Mouse (Mus musculus) lung, adult 2 months (tissue): ENCODE results near the gene Slc34a1. TPM values are rescaled to one million over a fixed set of nuclear protein-coding genes. Genes with fewer than 3 reads are reported as not detected.
A peak's percentile ranks its signal among the peaks of the same experiment; 100 is the strongest.

Source experiments
- DNase-seq: peaks from one replicate; pipeline ENCODE4 v3.0.0; 2022
- H3K4me1 ChIP-seq: fragments of 200-500 bp; 2 replicates; pipeline ENCODE4 v1.6.1; 2011; ENCODE audit warnings: low read length; ENCODE audit not compliant: control insufficient read depth, insufficient read depth
- H3K4me3 ChIP-seq: fragments of 200-500 bp; replicated peaks from 2 replicates; pipeline ENCODE3; 2011; ENCODE audit warnings: low read depth, mild to moderate bottlenecking, control low read depth, low read length; ENCODE audit errors: extremely low read depth
- CTCF ChIP-seq: fragments of 200-500 bp; IDR thresholded peaks from 2 replicates; pipeline ENCODE4 v1.5.1; 2011; ENCODE audit warnings: mild to moderate bottlenecking, low read length, control low read depth; ENCODE audit not compliant: insufficient read depth
- POLR2A ChIP-seq: fragments of 200-500 bp; IDR thresholded peaks from 2 replicates; pipeline ENCODE4 v1.6.1; 2011; ENCODE audit warnings: low read depth, mild to moderate bottlenecking, control low read depth, low read length, borderline replicate concordance; ENCODE audit errors: extremely low read depth
- WGBS: fragments of 180-500 bp; shearing (Covaris S2); methylation state at CpG from one replicate; pipeline ENCODE4 v1.1.7; 2018; 5-methylcytosine and 5-hydroxymethylcytosine counted together
- polyA plus RNA-seq: library from polyadenylated mRNA; depleted of rRNA; stranded (reverse); fragments of >200 nt; gene quantifications from 2 replicates; pipeline ENCODE4 v1.2.3, GENCODE M21; 2012; rRNA removed

The Slc34a1 gene
- 0.28 and 1.7 TPM in 2 replicates for polyA plus RNA-seq

GRCm38 (mm10) chr13:55398088-55398487, at the start of gene Slc34a1:
TSS of gene Slc34a1 (plus strand) at chr13:55398187.
- H3K4me3 ChIP-seq = no peak within 1 kb of the TSS
- WGBS = 65% methylated on average over 1 of the region's 1 CpGs
- no peak for DNase-seq
- no peak for TF ChIP-seq CTCF
- no peak for TF ChIP-seq POLR2A
- no peaks in the 10 kb centered on the region for H3K4me1 ChIP-seq

- Histone ChIP-seq H3K4me1 (no peaks in the 10 kb centered on the region; the same call in 1 of the 2 replicates), H3K4me3 (no peak overlapping the region)
- DNase-seq = no peak
- TF ChIP-seq CTCF (no peak), POLR2A (no peak)
Observed at GRCm38 (mm10) chr13:55361145-55361544, 36.8 kb upstream of the Slc34a1 start.

- no peak for DNase-seq
- under 1% methylated on average over 32 of the region's 32 CpGs for WGBS
- Histone ChIP-seq H3K4me1 (no peaks in the 10 kb centered on the region; the same call in 1 of the 2 replicates), H3K4me3 (peak overlapping the region; percentile 94)
- TF ChIP-seq CTCF (no peak), POLR2A (no peak)
Observed at GRCm38 (mm10) chr13:55361974-55362452, 36.0 kb upstream of the Slc34a1 start.

- TF ChIP-seq CTCF (no peak), POLR2A (peak; percentile 65; the same call in 1 of the 2 replicates)
- WGBS = under 1% methylated on average over 35 of the region's 35 CpGs
- peak within 1 kb of the TSS; percentile 94 for H3K4me3 ChIP-seq
- DNase-seq = peak; percentile 96
- H3K4me1 ChIP-seq = no peaks in the 10 kb centered on the region; the same call in 1 of the 2 replicates
Observed at GRCm38 (mm10) chr13:55362453-55363060, 35.4 kb upstream of the Slc34a1 start, which contains the start of gene Lman2. TSS of gene Lman2 (minus strand) at chr13:55362783.

DNA sequence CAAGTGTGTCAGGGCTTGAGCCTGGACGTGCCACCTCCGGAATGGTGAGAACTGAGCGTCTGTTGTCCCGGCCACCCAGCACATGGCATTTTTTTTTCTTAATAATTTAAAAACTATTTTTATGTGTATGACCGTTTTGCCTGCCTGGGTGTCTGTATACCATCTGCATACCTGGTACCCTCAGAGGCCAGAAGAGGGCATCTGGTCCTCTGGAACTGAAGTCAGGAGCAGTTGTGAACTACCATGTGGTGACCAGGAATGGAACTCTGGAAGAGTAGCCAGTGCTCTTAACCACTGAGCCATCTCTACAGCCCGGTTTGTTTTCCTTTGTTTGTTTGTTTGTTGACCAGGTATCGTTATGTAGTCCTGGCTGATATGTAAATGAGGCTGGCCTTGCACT, 29.6 kb upstream of the Slc34a1 start:
- no peak for DNase-seq
- WGBS = 66% methylated on average over 7 of the region's 7 CpGs
- H3K4me1 ChIP-seq = no peaks in the 10 kb centered on the region
- no peak overlapping the region for H3K4me3 ChIP-seq
- TF ChIP-seq CTCF (no peak), POLR2A (no peak)

GRCm38 (mm10) chr13:55369531-55370114, 28.4 kb upstream of the Slc34a1 start, which contains the start of gene Rgs14:
TSS of gene Rgs14 (plus strand) at chr13:55369732.
- no peaks in the 10 kb centered on the region for H3K4me1 ChIP-seq
- TF ChIP-seq CTCF (no peak), POLR2A (no peak)
- 17% methylated on average over 13 of the region's 13 CpGs for WGBS
- peak within 1 kb of the TSS; percentile 35 for H3K4me3 ChIP-seq
- DNase-seq = peak; percentile 14

- 23% methylated on average over 3 of the region's 3 CpGs for WGBS
- no peak for DNase-seq
- TF ChIP-seq POLR2A = no peak
- TF ChIP-seq CTCF = no peak
- peak overlapping the region; percentile 35 for H3K4me3 ChIP-seq
- no peaks in the 10 kb centered on the region for H3K4me1 ChIP-seq
Observed at GRCm38 (mm10) chr13:55370234-55370633, 27.8 kb upstream of the Slc34a1 start.

GRCm38 (mm10) chr13:55371007-55371681, 26.8 kb upstream of the Slc34a1 start:
- TF ChIP-seq POLR2A (no peak), CTCF (no peak)
- DNase-seq = no peak
- 52% methylated on average over 8 of the region's 8 CpGs for WGBS
- Histone ChIP-seq H3K4me1 (no peaks in the 10 kb centered on the region), H3K4me3 (no peak overlapping the region)

GRCm38 (mm10) chr13:55371740-55372139, 26.2 kb upstream of the Slc34a1 start:
- WGBS = 60% methylated on average over 5 of the region's 5 CpGs
- Histone ChIP-seq H3K4me1 (no peaks in the 10 kb centered on the region), H3K4me3 (no peak overlapping the region)
- TF ChIP-seq CTCF = no peak
- TF ChIP-seq POLR2A = no peak
- DNase-seq = no peak
